Mouse (Mus musculus) embryonic stem cell, embryonic (primary cell): Measurements from ENCODE around the gene Mrpl12.

Experiments used
- CTCF ChIA-PET, 4 experiments: fragments of 300-600 bp in 2 of 4; fragments of 350-600 bp in 2 of 4; sonication (Branson Sonifier 250); formaldehyde crosslinking; loops; one replicate each; lab custom pipeline; 2022; ENCODE audit warnings: inconsistent platforms in 2 of 4; lab: Charles Lee
- POLR2A ChIA-PET, 4 experiments: fragments of 300-600 bp in 2 of 4; fragments of 350-600 bp in 2 of 4; sonication (Branson Sonifier 250); formaldehyde crosslinking; loops; one replicate each; lab custom pipeline; 2022; ENCODE audit warnings: antibody characterized with exemption in 4 of 4, inconsistent platforms in 1 of 4; lab: Charles Lee

Gene Mrpl12

DNA sequence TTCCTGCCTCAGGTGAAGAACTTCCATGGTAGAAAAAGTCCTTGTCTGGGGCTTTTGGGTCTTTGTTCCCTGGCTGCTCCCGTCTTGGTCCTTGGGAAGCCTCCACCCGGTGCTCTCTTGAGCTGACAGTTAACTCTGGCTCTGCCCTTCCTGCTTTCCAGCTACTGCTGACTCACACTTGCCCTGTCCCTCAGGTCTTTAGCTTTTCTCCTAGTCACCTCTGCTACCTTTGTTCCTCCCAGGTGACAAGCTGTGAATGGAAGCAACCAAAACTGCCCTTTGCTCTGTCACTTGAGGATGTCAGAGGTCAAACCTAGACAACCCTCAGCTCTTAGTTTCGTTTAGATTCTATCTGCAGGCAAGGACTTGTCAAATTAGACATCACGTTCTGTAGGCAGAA is 25.5 kb downstream of the Mrpl12 start:
- ChIA-PET POLR2A (interaction anchor here (0.6 to 13.3 kb wide), 30 partner anchors 10 to 305 kb away, joined by 3 to 152 read pairs (median 4); partner anchors contain the start of genes Ccdc137 (in 2 of the 4), Mrpl12 (in 2 of the 4), Oxld1 (in 2 of the 4) and P4hb (in 2 of the 4)), CTCF (interaction anchor here (0.6 to 1.7 kb wide), 8 partner anchors 11 to 266 kb away, joined by 3 to 11 read pairs (median 4); no protein-coding TSS in a partner anchor)

- POLR2A ChIA-PET = interaction anchor here (0.6 to 13.3 kb wide), 35 partner anchors 10 to 304 kb away, joined by 3 to 152 read pairs (median 4); partner anchors contain the start of genes P4hb (in 3 of the 4), Slc25a10 (in 3 of the 4), Ccdc137 (in 2 of the 4) and Oxld1 (in 2 of the 4)
These were observed 26.1 kb downstream of the Mrpl12 start for GRCm38 (mm10) chr11:120510375-120511030.

GRCm38 (mm10) chr11:120512790-120513453 is 28.5 kb downstream of the Mrpl12 start:
- POLR2A ChIA-PET = interaction anchor here (0.6 to 4.9 kb wide), 9 partner anchors 8 to 112 kb away, joined by 3 to 18 read pairs (median 4); partner anchors contain the start of genes Mrpl12 (in 1 of the 4), P4hb (in 1 of the 4) and Sirt7 (in 1 of the 4)

More at GRCm38 (mm10) chr11:120510375-120511030, 26.1 kb downstream of the Mrpl12 start:
- CTCF ChIA-PET = interaction anchor here (0.6 to 1.7 kb wide), 10 partner anchors 10 to 266 kb away, joined by 3 to 11 read pairs (median 4); no protein-coding TSS in a partner anchor

DNA sequence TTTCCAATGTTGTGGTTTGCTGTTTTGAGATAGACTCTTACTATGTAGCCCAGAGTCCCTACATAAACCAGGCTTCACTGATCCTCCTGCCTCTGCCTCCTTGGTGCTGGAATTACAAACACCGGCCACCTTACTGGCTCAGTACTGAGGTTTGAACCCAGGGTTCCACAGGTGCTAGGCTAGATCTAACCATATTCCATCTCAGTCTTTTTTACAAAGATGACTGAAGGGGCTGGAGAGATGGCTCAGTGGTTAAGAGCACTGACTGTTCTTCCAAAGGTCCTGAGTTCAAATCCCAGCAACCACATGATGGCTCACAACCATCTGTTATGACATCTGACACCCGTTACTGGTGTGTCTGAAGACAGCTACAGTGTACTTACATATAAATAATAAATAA is 29.8 kb downstream of the Mrpl12 start:
- POLR2A ChIA-PET = interaction anchor here in 1 of 4 experiments (1.4 to 4.9 kb wide), 5 partner anchors 23 to 60 kb away, joined by 3 to 16 read pairs (median 4); partner anchors contain the start of genes Arl16, Mrpl12 and Slc25a10
- CTCF ChIA-PET = interaction anchor here in 1 of 4 experiments (1.7 kb wide), 1 partner anchor 206 kb away, joined by 4 read pairs; no protein-coding TSS in a partner anchor

More at GRCm38 (mm10) chr11:120512790-120513453, 28.5 kb downstream of the Mrpl12 start:
- CTCF ChIA-PET = interaction anchor here in 3 of 4 experiments (0.6 to 1.5 kb wide), 6 partner anchors 17 to 679 kb away, joined by 3 to 5 read pairs (median 4); partner anchors contain the start of gene Ppp1r27 (in 1 of the 3)

DNA sequence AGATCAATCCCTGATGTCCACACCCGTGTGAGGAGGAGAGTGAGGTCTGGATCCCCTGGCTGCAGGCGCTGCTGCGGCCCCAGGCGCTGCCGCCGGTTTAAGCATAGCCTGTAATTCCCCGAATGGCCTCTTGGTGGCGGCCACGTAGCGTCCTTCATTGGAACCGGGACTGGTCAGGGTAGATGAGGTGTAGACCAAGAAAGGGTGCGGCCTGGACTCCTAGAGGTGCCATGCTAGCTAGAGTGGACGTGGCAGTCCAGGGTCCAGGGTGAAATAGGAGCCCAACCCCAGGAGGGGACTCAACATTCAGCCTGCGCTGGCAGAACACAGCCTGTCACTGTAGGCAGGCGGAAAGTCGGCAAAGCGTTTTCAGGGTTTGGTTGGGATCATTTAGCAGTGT is 31.2 kb downstream of the Mrpl12 start:
- ChIA-PET CTCF (interaction anchor here in 3 of 4 experiments (0.6 to 1.7 kb wide), 9 partner anchors 13 to 526 kb away, joined by 3 to 8 read pairs (median 4); no protein-coding TSS in a partner anchor), POLR2A (interaction anchor here in 3 of 4 experiments (0.6 to 4.9 kb wide), 15 partner anchors 15 to 101 kb away, joined by 3 to 16 read pairs (median 4); partner anchors contain the start of genes Arl16 (in 1 of the 3), Mrpl12 (in 1 of the 3), Ppp1r27 (in 1 of the 3) and Slc25a10 (in 1 of the 3))

DNA sequence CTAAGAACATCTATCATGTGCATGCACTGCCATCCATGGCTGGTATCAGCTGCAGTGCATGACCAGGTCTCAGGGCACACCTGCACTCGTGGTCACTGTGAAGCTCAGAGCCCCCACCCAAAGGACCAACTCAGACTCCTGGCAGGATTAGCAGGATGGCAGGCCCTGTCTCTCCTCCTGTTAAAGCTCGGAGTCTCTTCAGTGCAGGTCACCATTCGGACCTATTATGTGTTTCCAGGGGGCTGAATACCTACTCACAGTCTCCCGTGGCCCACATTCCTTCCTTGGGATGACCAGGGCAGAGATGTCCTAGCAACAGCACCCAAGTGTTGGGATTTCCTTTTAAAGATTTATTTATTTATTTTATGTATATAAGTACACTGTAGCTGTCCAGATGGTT is 32.7 kb downstream of the Mrpl12 start:
- CTCF ChIA-PET = interaction anchor here in 2 of 4 experiments (0.5 to 1.5 kb wide), 5 partner anchors 11 to 179 kb away, joined by 3 read pairs; partner anchors contain the start of gene Slc25a10 (in 1 of the 2)

DNA sequence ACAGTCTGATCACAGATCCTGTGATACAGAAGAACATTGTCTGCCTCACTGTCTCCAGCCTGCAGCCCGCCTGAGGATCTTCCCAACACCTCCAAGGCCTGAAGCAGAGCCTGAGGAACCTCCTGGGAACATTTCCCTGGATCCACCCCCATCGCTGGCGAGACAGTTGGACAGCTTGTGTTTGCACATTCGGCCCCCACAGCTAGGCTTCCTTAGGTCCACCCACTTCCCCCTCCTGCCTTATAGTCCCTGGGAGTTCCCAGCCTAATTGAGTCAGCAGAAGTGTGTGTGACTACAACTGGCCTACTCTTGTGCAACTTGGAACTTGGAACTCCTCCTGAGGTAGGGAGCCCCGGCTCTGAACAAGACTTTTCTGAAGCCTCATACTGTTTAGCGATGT is 33.6 kb downstream of the Mrpl12 start:
- CTCF ChIA-PET = interaction anchor here in 3 of 4 experiments (0.5 to 1.5 kb wide), 10 partner anchors 12 to 658 kb away, joined by 3 to 4 read pairs (median 3); partner anchors contain the start of gene Slc25a10 (in 1 of the 3)
- POLR2A ChIA-PET = interaction anchor here in 2 of 4 experiments (0.9 to 1.4 kb wide), 8 partner anchors 11 to 56 kb away, joined by 3 to 4 read pairs (median 4); partner anchors contain the start of genes P4hb (in 2 of the 2) and Slc25a10 (in 1 of the 2)

More for the DNA sequence above, 32.7 kb downstream of the Mrpl12 start:
- POLR2A ChIA-PET = interaction anchor here in 2 of 4 experiments (0.5 to 1.3 kb wide), 6 partner anchors 12 to 601 kb away, joined by 3 to 8 read pairs (median 4); partner anchors contain the start of gene Slc25a10 (in 1 of the 2)

- CTCF ChIA-PET = interaction anchor here in 3 of 4 experiments (0.6 to 1.5 kb wide), 6 partner anchors 29 to 657 kb away, joined by 3 to 4 read pairs (median 3); no protein-coding TSS in a partner anchor
- POLR2A ChIA-PET = interaction anchor here in 2 of 4 experiments (1.0 to 1.4 kb wide), 6 partner anchors 13 to 56 kb away, joined by 3 to 4 read pairs (median 4); partner anchors contain the start of gene P4hb (in 2 of the 2)
These were observed 34.1 kb downstream of the Mrpl12 start for GRCm38 (mm10) chr11:120518558-120518957.

DNA sequence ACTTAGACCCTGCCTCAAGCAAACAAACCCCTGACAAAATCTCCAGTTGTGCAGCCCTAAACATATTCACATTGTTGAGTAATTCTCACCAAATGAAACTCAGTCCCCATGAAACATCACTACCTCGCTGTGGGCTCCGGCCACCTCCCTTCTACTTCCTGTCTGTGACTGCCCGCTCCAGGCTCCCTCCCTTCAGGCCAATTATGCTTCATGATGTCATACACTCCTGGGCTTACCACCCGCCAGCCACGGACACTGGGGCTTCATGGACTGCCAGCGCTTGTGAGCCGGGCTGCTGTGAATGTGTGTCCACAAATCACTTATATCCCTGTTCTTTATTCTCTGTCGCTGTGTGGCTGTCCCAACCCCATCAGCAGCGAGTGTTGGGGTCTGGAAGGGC is 35.3 kb downstream of the Mrpl12 start:
- ChIA-PET POLR2A (interaction anchor here in 2 of 4 experiments (1.2 to 1.7 kb wide), 2 partner anchors 60 to 63 kb away, joined by 4 read pairs; no protein-coding TSS in a partner anchor), CTCF (interaction anchor here in 1 of 4 experiments (0.6 kb wide), 1 partner anchor 592 kb away, joined by 3 read pairs; no protein-coding TSS in a partner anchor)

DNA sequence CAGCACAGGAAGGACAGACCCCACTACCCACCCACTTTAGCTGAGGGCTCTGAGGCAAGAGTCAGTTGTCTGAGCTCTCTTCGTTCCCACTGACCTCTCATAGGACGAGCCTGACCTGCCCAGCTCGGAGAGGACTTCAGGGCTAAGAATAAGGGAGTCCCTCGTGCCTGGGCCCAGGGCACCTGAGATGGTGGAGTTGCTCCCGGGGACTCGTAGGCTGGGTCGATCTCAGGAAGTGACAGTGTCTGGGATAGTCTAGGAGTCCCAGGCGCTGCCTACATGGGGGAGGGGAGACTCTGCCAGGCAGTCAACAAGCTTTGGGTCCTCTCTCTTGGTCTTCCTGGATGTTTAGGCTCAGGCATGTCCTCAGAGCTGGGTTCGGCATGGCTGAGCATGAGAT is 36.1 kb downstream of the Mrpl12 start:
- ChIA-PET CTCF (interaction anchor here in 2 of 4 experiments (0.6 to 1.0 kb wide), 4 partner anchors 10 to 256 kb away, joined by 3 to 10 read pairs (median 4); no protein-coding TSS in a partner anchor), POLR2A (interaction anchor here in 3 of 4 experiments (0.6 to 1.7 kb wide), 10 partner anchors 8 to 62 kb away, joined by 3 to 4 read pairs (median 4); partner anchors contain the start of gene Gcgr (in 1 of the 3))

DNA sequence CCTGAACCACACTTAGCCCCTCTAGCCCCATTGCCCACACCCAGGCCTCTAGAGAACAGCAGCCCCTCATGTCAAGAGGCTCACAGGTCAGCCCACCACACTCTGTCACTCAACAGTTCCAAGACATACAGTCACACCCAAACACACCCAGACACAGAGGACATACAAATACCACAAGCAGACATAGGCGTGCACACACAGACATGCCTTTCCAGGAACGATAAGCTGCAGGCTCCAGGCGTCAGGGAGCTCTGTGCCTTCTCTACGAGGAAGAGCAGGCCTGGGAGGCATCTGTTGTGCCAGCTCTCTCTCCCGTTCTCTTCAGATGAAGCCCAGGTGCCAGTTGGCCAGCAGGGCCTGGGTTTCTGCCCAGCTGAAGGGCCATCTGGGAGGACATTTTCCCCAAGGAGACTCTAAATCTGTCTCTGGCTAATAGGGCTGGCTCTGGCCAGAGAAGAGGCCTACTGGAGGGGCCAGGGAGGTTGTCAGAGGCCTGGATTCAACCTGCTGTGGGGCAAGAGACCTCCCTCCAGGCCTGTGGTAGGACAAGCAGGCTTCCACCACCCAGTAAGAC is 36.6 kb downstream of the Mrpl12 start:
- CTCF ChIA-PET = interaction anchor here in 3 of 4 experiments (0.6 to 1.0 kb wide), 5 partner anchors 11 to 256 kb away, joined by 3 to 10 read pairs (median 4); no protein-coding TSS in a partner anchor
- POLR2A ChIA-PET = interaction anchor here in 3 of 4 experiments (0.6 to 1.7 kb wide), 10 partner anchors 9 to 61 kb away, joined by 3 to 4 read pairs (median 4); partner anchors contain the start of gene Gcgr (in 1 of the 3)

GRCm38 (mm10) chr11:120522581-120522980 is 38.2 kb downstream of the Mrpl12 start:
- ChIA-PET CTCF (interaction anchor here in 2 of 4 experiments (0.9 to 1.6 kb wide), 2 partner anchors 33 to 277 kb away, joined by 3 read pairs; no protein-coding TSS in a partner anchor), POLR2A (interaction anchor here in 1 of 4 experiments (0.9 kb wide), 1 partner anchor 41 kb away, joined by 3 read pairs; no protein-coding TSS in a partner anchor)

- ChIA-PET CTCF (interaction anchor here in 2 of 4 experiments (0.7 to 1.5 kb wide), 2 partner anchors 15 to 33 kb away, joined by 3 to 5 read pairs; no protein-coding TSS in a partner anchor), POLR2A (interaction anchor here in 1 of 4 experiments (0.7 kb wide), 1 partner anchor 326 kb away, joined by 3 read pairs; no protein-coding TSS in a partner anchor)
These were observed 41.5 kb downstream of the Mrpl12 start for GRCm38 (mm10) chr11:120525959-120526358.

DNA sequence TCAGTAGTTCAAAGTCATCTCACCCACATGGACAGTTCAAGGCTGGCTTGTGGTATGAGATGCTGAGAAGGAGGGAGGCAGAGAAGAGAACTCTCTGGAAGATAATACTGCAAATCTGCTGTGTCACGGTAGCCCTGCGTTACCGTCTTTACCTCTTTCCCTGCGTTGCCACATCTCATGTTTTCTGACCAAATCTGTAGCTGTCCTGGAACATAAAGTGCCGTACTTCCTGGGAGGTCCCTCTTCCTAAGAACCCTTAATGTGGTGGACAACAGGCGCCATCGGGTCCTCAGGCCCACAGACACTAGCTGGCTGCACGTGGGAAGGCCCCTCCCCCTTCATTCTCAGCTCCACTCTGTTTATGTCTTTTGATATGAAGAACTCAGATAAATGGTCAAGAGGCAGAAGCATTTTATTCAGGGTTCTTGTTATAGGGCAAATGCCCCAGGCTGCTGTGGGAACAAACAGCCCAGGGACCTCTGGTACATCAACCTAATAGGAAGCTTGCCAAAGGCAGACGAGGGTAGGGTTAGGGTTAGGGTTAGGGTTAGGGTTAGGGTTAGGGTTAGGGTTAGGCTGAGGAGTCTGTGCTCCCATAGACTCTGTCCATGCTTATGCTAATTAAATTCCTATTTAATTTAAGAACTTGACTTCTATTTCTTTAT is 43.4 kb downstream of the Mrpl12 start:
- CTCF ChIA-PET = interaction anchor here in 1 of 4 experiments (0.9 kb wide), 1 partner anchor 38 kb away, joined by 5 read pairs; no protein-coding TSS in a partner anchor
- POLR2A ChIA-PET = interaction anchor here in 2 of 4 experiments (0.6 to 1.7 kb wide), 11 partner anchors 10 to 173 kb away, joined by 3 to 6 read pairs (median 3); partner anchors contain the start of gene Nploc4 (in 1 of the 2)

DNA sequence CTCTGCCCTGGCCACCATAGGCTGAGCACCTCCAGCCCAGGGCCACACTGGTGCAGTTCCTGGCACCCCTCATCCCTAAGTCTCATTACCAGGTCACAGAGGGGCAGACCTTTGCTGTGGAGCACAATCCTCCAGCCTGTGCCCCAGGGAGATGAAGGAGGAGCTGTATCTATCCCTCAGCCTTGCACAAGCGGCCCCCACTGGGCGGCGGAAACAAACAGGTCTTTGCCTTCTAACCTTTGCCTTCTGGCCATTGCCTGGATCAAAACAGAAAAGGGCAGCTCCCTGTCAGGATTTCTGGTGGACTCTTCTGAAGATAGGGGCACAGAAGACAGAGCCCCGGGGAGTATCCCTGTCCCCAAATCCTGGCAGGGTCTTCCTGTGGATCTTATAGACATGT is 44.5 kb downstream of the Mrpl12 start:
- ChIA-PET CTCF (interaction anchor here in 2 of 4 experiments (0.9 to 1.2 kb wide), 2 partner anchors 14 to 198 kb away, joined by 3 to 8 read pairs; partner anchors contain the start of gene Dcxr (in 1 of the 2)), POLR2A (interaction anchor here in 1 of 4 experiments (0.7 to 1.7 kb wide), 6 partner anchors 11 to 46 kb away, joined by 3 to 6 read pairs (median 3); no protein-coding TSS in a partner anchor)
